Mouse (Mus musculus): ENCODE measurements at regions not wholly inside any gene's neighbourhood (a gene's known extent, or its start where the extent isn't known, plus 50 kb on each side); places are given as distances from the start of the nearest gene placed in this dataset.

- no peak for TF ChIP-seq GATA1 (IDR thresholded peaks at IDR 0.05; ENCODE audit: borderline replicate concordance, low read length)
- no peak for TF ChIP-seq FLI1 (IDR thresholded peaks at IDR 0.05; ENCODE audit: low read length)
Observed at GRCm38 (mm10) chr1:137363561-137363960, 403.3 kb upstream of the Nr5a2 start.
